Mouse (Mus musculus) neural tube, embryonic 14.5 days (tissue): Measurements from ENCODE around the gene Rnf126. TPM values are rescaled to one million over a fixed set of nuclear protein-coding genes. Genes with fewer than 3 reads are reported as not detected.
A peak's percentile ranks its signal among the peaks of the same experiment; 100 is the strongest.

ENCODE experiments used
- ATAC-seq: fragments of 200-750 bp; cut with Nextera tagmentation; 2 replicates; pipeline ENCODE4 v1.8.0; 2017; ENCODE audit warnings: low read depth, mild to moderate bottlenecking, moderate TSS enrichment, moderate library complexity
- H3K27ac ChIP-seq: fragments of 300-500 bp; sonication (generic); 2 replicates; pipeline ENCODE4 v1.5.1; 2014; ENCODE audit warnings: low read depth, mild to moderate bottlenecking, control low read depth, low read length, moderate library complexity, mixed read lengths
- H3K27me3 ChIP-seq: fragments of 300-500 bp; sonication (generic); 2 replicates; pipeline ENCODE4 v1.6.1; 2014; ENCODE audit warnings: low read length; ENCODE audit not compliant: control insufficient read depth, insufficient read depth
- H3K36me3 ChIP-seq: fragments of 300-500 bp; sonication (generic); 2 replicates; pipeline ENCODE4 v1.6.1; 2014; ENCODE audit warnings: low read length, mixed read lengths; ENCODE audit not compliant: control insufficient read depth, insufficient read depth
- H3K4me1 ChIP-seq: fragments of 300-500 bp; sonication (generic); 2 replicates; pipeline ENCODE4 v1.6.1; 2014; ENCODE audit warnings: low read length; ENCODE audit not compliant: control insufficient read depth, insufficient read depth
- H3K4me2 ChIP-seq: fragments of 300-500 bp; sonication (generic); 2 replicates; pipeline ENCODE4 v1.6.1; 2014; ENCODE audit warnings: mild to moderate bottlenecking, low read depth, low read length, control low read depth
- H3K4me3 ChIP-seq: fragments of 300-500 bp; sonication (generic); 2 replicates; pipeline ENCODE4 v1.5.1; 2014; ENCODE audit warnings: low read depth, low read length, control low read depth, mixed read lengths
- H3K9ac ChIP-seq: fragments of 300-500 bp; sonication (generic); replicated peaks from 2 replicates; pipeline ENCODE4 v1.6.1; 2014; ENCODE audit warnings: low read depth, mild to moderate bottlenecking, control low read depth, low read length, mixed read lengths
- H3K9me3 ChIP-seq: fragments of 300-500 bp; sonication (generic); 2 replicates; pipeline ENCODE4 v1.6.1; 2016; ENCODE audit warnings: low read length; ENCODE audit not compliant: control insufficient read depth
- WGBS: fragments of 180-500 bp; shearing (Covaris S2); extraction: QIAGEN DNeasy Blood & Tissue Kit; methylation state at CpG from one replicate; pipeline ENCODE4 v1.1.7; 2014; 5-methylcytosine and 5-hydroxymethylcytosine counted together
- polyA plus RNA-seq: library from polyadenylated mRNA; unstranded; fragments of >200 nt; fragmentation: Nextera tagmentation; extraction: Ambion mirVana; gene quantifications from 2 replicates; pipeline ENCODE4 v1.2.1, GENCODE M21; 2014

The Rnf126 gene
- polyA plus RNA-seq, result 89.3 and 93.7 TPM in 2 replicates

- peak within 1 kb of the TSS; percentile 85 for H3K9ac ChIP-seq
- H3K27me3 ChIP-seq, result no peaks in the 10 kb centered on the region
- ATAC-seq, result peak; percentile 87
- under 1% methylated on average over 80 of the region's 101 CpGs for WGBS
- no peaks in the 10 kb centered on the region for H3K9me3 ChIP-seq
- H3K36me3 ChIP-seq, result peaks cover 6% of the 10 kb centered on the region
- H3K4me1 ChIP-seq, result peaks cover 17% of the 10 kb centered on the region
- peak within 1 kb of the TSS; percentile 89 for H3K4me3 ChIP-seq
- H3K4me2 ChIP-seq, result peak within 1 kb of the TSS; percentile 55
- H3K27ac ChIP-seq, result peak within 1 kb of the TSS; percentile 88
Observed at GRCm38 (mm10) chr10:79766508-79767325, at the start of gene Rnf126. Rnf126 (minus strand) TSS chr10:79766952.

GRCm38 (mm10) chr10:79815671-79816494 lies 49.1 kb upstream of the Rnf126 start:
- 87% methylated on average over 12 of the region's 12 CpGs for WGBS
- Histone ChIP-seq H3K4me2 (no peak overlapping the region), H3K4me1 (no peaks in the 10 kb centered on the region), H3K9me3 (no peaks in the 10 kb centered on the region), H3K27ac (no peak overlapping the region), H3K4me3 (no peak overlapping the region), H3K36me3 (peaks cover 44% of the 10 kb centered on the region), H3K27me3 (no peaks in the 10 kb centered on the region), H3K9ac (no peak overlapping the region)
- ATAC-seq, result no peak

- Histone ChIP-seq H3K4me2 (no peak overlapping the region), H3K9me3 (no peaks in the 10 kb centered on the region), H3K4me1 (no peaks in the 10 kb centered on the region), H3K9ac (no peak overlapping the region), H3K27me3 (no peaks in the 10 kb centered on the region), H3K4me3 (no peak overlapping the region), H3K36me3 (peaks cover 40% of the 10 kb centered on the region), H3K27ac (no peak overlapping the region)
- WGBS, result 82% methylated on average over 5 of the region's 5 CpGs
- ATAC-seq, result no peak
Observed at GRCm38 (mm10) chr10:79814271-79814842, 47.6 kb upstream of the Rnf126 start.

GRCm38 (mm10) chr10:79811736-79812637 lies 45.2 kb upstream of the Rnf126 start:
- Histone ChIP-seq H3K9me3 (no peaks in the 10 kb centered on the region), H3K4me3 (no peak overlapping the region), H3K36me3 (peaks cover 36% of the 10 kb centered on the region), H3K27ac (no peak overlapping the region), H3K27me3 (no peaks in the 10 kb centered on the region), H3K4me2 (no peak overlapping the region), H3K4me1 (no peaks in the 10 kb centered on the region), H3K9ac (no peak overlapping the region)
- peak; percentile 65 for ATAC-seq
- WGBS, result 30% methylated on average over 15 of the region's 15 CpGs

GRCm38 (mm10) chr10:79808728-79809127 lies 42.0 kb upstream of the Rnf126 start:
- no peak overlapping the region for H3K4me3 ChIP-seq
- H3K4me2 ChIP-seq, result no peak overlapping the region
- peaks cover 21% of the 10 kb centered on the region for H3K4me1 ChIP-seq
- H3K27ac ChIP-seq, result no peak overlapping the region
- ATAC-seq, result no peak
- 87% methylated on average over 11 of the region's 11 CpGs for WGBS
- H3K9me3 ChIP-seq, result no peaks in the 10 kb centered on the region
- peaks cover 24% of the 10 kb centered on the region for H3K36me3 ChIP-seq
- no peaks in the 10 kb centered on the region for H3K27me3 ChIP-seq
- H3K9ac ChIP-seq, result no peak overlapping the region

GRCm38 (mm10) chr10:79807826-79808225 lies 41.1 kb upstream of the Rnf126 start:
- WGBS, result 23% methylated on average over 11 of the region's 11 CpGs
- Histone ChIP-seq H3K4me2 (no peak overlapping the region), H3K4me3 (no peak overlapping the region), H3K27me3 (no peaks in the 10 kb centered on the region), H3K27ac (peak overlapping the region; percentile 17; the same call in 1 of the 2 replicates), H3K36me3 (peaks cover 24% of the 10 kb centered on the region), H3K9me3 (no peaks in the 10 kb centered on the region), H3K4me1 (peaks cover 30% of the 10 kb centered on the region), H3K9ac (no peak overlapping the region)
- no peak for ATAC-seq

- no peak for ATAC-seq
- peaks cover 23% of the 10 kb centered on the region for H3K36me3 ChIP-seq
Observed at GRCm38 (mm10) chr10:79806972-79807371, 40.2 kb upstream of the Rnf126 start.

GRCm38 (mm10) chr10:79806331-79806730 lies 39.6 kb upstream of the Rnf126 start:
- Histone ChIP-seq H3K9ac (no peak overlapping the region), H3K9me3 (no peaks in the 10 kb centered on the region), H3K4me2 (no peak overlapping the region), H3K4me3 (no peak overlapping the region), H3K27me3 (no peaks in the 10 kb centered on the region), H3K27ac (no peak overlapping the region), H3K4me1 (peaks cover 41% of the 10 kb centered on the region), H3K36me3 (peaks cover 21% of the 10 kb centered on the region)
- WGBS, result 92% methylated on average over 9 of the region's 9 CpGs
- no peak for ATAC-seq

More at GRCm38 (mm10) chr10:79806972-79807371, 40.2 kb upstream of the Rnf126 start:
- Histone ChIP-seq H3K4me2 (no peak overlapping the region), H3K9me3 (no peaks in the 10 kb centered on the region), H3K9ac (no peak overlapping the region), H3K27ac (no peak overlapping the region), H3K27me3 (no peaks in the 10 kb centered on the region), H3K4me1 (peaks cover 38% of the 10 kb centered on the region), H3K4me3 (no peak overlapping the region)
- WGBS, result 84% methylated on average over 10 of the region's 10 CpGs
